Mouse (Mus musculus) adrenal gland, postnatal 4 days (tissue): ENCODE data around the gene Cpm. TPM values are rescaled to one million over a fixed set of nuclear protein-coding genes. Genes with fewer than 3 reads are reported as not detected.

ENCODE experiments used
- DNase-seq, 2 experiments: peaks; one replicate each; pipeline ENCODE4 v3.0.0; 2021 to 2022; ENCODE audit warnings: low spot score in 2 of 2, mixed read lengths in 2 of 2
- total RNA-seq, 2 experiments: library from RNA; stranded (reverse); gene quantifications; 2 replicates each; pipeline ENCODE4 v1.2.3; 2021

The Cpm gene
- total RNA-seq, 2 experiments from 2014 or later, result 24.4 to 25.3 TPM

DNA sequence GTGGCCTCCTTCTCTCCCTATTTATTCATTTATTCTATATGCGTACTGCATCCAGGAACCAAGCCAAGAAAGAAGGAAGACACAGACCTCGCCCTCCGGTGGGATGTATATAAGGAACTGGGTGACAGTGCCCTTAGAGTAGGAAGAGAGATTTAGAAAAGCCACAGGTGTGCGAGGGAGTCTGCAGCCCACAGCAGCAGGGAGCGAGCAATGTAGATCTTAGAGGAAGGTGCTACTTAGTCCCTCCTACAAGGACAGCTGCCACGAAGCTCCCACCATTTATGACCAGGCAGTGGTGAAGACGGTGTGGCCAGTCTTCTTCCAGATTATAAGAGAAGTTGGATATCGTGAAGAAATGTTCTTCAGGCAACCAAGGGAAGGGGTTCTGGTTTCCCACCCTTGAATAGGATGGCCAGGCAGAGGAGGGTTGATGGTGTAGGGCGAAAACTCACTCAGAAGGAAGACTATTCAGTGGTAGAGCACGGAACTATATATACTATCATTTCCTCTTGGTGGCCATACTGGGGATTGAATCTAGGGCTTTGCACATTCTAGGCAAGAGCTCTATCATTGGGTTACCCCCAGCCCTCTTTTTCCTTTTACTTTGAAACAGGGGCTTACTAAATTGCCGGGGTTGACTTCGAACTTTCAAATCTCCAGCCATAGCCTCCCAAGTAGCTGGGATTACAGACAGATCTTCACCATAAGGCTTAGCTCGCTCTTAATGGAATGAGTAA is 42.8 kb downstream of the Cpm start:
- DNase-seq, result no peak

DNA sequence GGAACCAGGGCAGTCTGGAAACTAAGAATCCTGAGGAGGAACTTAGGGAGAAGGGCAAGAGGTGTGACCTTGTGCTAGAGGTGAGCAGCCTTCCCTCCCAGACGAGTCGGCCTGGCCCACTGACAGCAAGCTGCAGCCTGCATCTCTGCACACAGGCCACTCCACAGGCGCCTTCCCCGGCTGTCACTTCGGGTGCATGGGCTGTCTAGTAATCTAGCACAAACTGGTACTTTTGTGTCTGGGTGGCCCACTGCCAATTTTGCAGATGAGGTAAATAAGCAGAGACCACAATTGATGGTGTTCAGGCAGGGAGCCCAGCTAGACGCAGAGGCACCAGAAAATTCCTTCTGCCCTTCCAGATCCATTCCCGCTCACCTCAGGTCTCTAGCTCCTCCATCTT is 43.4 kb downstream of the Cpm start:
- no peak for DNase-seq

GRCm38 (mm10) chr10:117673913-117674312 is 44.6 kb downstream of the Cpm start:
- DNase-seq, result no peak

DNA sequence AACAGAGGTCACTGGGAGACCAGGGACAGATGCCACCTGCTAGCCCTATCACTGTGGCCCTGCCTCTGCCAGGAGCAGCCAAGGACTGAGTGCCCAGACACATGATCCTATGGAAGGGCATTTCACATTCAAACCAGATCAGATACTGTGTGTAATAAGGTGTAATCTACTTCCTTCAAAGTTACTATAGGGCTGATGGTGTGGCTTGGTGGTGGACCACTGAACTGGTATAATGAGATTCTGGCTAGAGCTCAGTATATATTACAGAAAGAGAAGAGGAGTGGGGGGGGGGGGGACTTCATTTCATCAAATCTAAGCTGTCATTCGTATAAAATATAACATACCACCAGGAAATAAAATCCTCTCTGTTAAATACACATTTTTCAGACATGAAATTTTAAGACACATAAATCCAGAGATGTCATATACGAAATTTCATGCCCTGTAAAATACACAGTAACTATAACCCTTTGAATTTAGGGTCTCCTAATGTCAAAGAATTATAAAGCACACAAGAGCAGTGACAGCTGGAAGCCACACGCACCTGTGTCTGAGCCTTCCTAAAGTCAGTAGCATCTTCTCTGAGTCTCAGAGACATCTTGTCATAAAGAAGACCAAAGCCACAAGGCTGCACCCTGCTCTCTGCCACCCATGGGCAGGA is 45.2 kb downstream of the Cpm start:
- no peak for DNase-seq

- peak in 1 of 2 experiments; percentile 28 for DNase-seq
Measured at GRCm38 (mm10) chr10:117675096-117676035, 46.1 kb downstream of the Cpm start.

GRCm38 (mm10) chr10:117676036-117676643 is 46.8 kb downstream of the Cpm start:
- DNase-seq, result no peak

- no peak for DNase-seq
Measured at GRCm38 (mm10) chr10:117676644-117677313, 47.5 kb downstream of the Cpm start.

GRCm38 (mm10) chr10:117677494-117678236 is 48.4 kb downstream of the Cpm start:
- DNase-seq, result no peak

DNA sequence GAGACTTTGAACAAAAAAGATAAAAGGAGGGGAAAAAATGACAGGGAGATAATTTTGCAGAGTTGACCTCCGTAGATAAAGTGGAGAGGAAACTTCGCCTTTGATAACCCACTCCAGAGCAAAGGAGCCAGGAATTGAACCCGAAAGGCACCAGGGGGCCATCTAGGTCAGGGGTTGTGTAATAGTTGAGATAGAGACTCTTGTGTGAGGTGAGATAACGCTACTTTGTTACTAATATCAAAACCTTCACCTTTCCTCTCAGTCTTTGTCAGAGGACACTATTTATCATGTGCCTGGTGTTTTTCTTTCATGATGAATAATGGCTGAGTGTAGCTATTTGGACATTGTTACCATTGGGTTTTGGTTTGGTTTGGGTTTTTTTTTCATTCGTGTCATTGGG is 49.1 kb downstream of the Cpm start:
- no peak for DNase-seq

- DNase-seq, result no peak
Measured at GRCm38 (mm10) chr10:117679029-117679686, 49.9 kb downstream of the Cpm start.

- DNase-seq, result no peak
Measured at GRCm38 (mm10) chr10:117679963-117680473, 50.7 kb downstream of the Cpm start.

GRCm38 (mm10) chr10:117680868-117681513 is 51.7 kb downstream of the Cpm start:
- DNase-seq, result no peak

DNA sequence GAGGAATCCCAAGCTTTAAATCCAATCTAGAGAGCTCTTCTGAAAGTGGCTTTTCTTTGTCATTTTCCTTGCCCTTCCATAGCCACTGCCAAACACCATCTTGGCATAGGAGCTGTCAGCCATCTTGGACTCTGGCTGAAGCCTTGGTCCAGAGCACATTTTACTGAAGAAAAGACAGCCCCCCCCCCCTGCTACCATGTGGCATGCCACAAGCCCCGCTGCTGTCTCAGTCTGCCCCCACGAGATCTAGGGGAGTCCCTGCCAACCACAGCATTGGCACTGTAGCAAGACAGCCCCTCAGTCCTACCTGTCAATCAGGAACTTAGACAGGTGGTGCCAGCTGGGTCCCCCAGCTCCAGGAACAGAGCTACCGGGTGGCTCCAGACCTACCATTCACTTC is 52.2 kb downstream of the Cpm start:
- DNase-seq, result no peak

- DNase-seq, result no peak
Measured at GRCm38 (mm10) chr10:117681999-117682857, 52.9 kb downstream of the Cpm start.

DNA sequence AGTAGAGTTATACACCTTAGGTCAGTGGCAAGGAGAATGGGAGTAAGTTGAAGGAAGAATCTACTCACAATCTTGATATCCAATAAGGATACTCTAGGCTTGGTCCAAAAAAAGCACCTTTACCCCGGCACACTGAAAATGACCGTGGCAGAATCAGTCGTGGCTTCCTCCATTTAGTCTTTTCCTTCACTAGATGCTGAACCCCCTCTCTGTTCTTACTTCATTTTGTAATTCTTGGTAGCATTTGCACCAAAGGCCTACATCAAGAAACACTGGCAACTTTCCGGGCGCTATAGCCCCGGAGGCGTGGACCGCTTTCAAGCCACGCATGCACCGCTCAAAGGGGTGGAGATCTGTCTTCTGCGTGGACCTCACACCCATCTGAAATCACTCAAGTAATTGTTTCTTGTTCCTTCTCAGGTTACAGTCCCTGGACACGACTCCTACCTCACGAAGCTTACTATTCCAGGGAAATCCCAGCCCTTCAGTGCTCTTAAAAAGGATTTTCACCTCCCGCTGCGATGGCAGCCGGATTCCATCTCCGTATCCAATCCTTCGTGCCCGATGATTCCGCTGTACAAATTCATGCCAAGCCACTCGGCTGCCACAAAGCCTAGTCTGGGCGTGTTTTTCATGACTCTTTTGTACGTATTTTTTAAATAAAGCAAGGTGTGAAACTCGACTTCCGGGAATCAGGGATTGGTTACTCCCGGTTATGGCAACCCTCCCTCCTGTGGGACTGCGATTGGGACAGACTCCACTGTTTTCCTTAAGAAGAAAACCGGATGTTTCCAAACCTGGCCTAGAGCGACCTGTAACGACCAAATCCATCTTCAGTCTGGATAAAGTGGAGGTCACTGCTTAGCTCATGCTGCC is 53.8 kb downstream of the Cpm start:
- DNase-seq, result no peak

DNA sequence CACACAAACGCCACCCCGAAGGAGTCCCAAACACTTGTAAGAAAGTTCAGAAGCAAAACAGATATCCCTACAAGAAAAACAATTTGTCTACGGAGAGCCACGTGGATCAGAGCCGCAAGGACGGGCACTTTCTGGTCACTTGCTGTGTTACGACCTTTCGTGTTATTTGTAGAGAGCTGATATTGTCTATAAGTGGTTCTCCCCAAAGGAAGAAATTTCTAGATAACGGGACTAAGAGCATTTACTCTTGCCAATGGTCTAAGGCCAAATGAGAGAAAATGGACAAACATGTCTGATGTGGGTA is 54.4 kb downstream of the Cpm start:
- no peak for DNase-seq
